10 mouse cellular contexts compared by ENCODE assay signal in genomic region chr4:89379622-89380329, GRCm38 (mm10).
"Had no signal": no experiment of that assay in that cellular context is flagged by ENCODE, and none has a peak within 500 bp of the region (broad histone marks: within the 10 kb centered on the region; RNA-seq: fewer than 3 reads in every experiment).

No protein-coding gene starts in this region.

- ATAC-seq: midbrain, embryonic 15.5 days had no signal

- DNase-seq: kidney, postnatal 36 days; layer of hippocampus, postnatal 36 days; liver, embryonic 13.5 days; lung, adult 2 months; right cerebral cortex, adult 18-20 months; right cerebral cortex, postnatal 14 days; right cerebral cortex, postnatal 4 days; spleen, adult 18-20 months; thymus, postnatal 36 days had no signal
